18 mouse cellular contexts compared by ENCODE assay signal in genomic region chr1:93966489-93966888, GRCm38 (mm10). TPM values are rescaled to one million over a fixed set of nuclear protein-coding genes. Genes with fewer than 3 reads are reported as not detected.
"Had no signal": no experiment of that assay in that cellular context is flagged by ENCODE, and none has a peak within 500 bp of the region (broad histone marks: within the 10 kb centered on the region; RNA-seq: fewer than 3 reads in every experiment).

No protein-coding gene starts in this region.

RNA-seq across cellular contexts. Expression of gene Gal3st2c, which starts 23.8 kb away (rescaled TPM):
- total RNA-seq: liver, adult 2 months; megakaryocyte, adult 5-6 weeks; midbrain, postnatal 0 days had no signal
- polyA plus RNA-seq: intestine, embryonic 14.5 days; kidney, adult 2 months; limb, embryonic 11.5 days; limb, embryonic 14.5 days; liver, adult 2 months; liver, embryonic 13.5 days; liver, embryonic 16.5 days; lung, adult 2 months; midbrain, embryonic 10.5 days; midbrain, embryonic 14.5 days; midbrain, postnatal 0 days; neural tube, embryonic 11.5 days; neural tube, embryonic 14.5 days; stomach, embryonic 16.5 days had no signal

RNA-seq across cellular contexts. Expression of gene Gal3st2b, which starts 48.4 kb away (rescaled TPM):
- total RNA-seq: liver, adult 2 months; megakaryocyte, adult 5-6 weeks; midbrain, postnatal 0 days had no signal
- polyA plus RNA-seq: intestine, embryonic 14.5 days; limb, embryonic 11.5 days; liver, adult 2 months; liver, embryonic 13.5 days; liver, embryonic 16.5 days; lung, adult 2 months; midbrain, embryonic 10.5 days; midbrain, embryonic 14.5 days; neural tube, embryonic 11.5 days; neural tube, embryonic 14.5 days had no signal

RNA-seq across cellular contexts. Expression of gene Neu4, which starts 53.8 kb away (rescaled TPM):
- total RNA-seq: liver, adult 2 months; megakaryocyte, adult 5-6 weeks had no signal
- polyA plus RNA-seq: intestine, embryonic 14.5 days; kidney, adult 2 months; limb, embryonic 11.5 days; limb, embryonic 14.5 days; liver, adult 2 months; liver, embryonic 13.5 days; liver, embryonic 16.5 days; lung, adult 2 months; midbrain, embryonic 10.5 days; midbrain, embryonic 14.5 days; neural tube, embryonic 11.5 days; neural tube, embryonic 14.5 days; small intestine, adult 2 months; spleen, adult 2 months; stomach, embryonic 16.5 days; thymus, adult 2 months had no signal
